Mouse (Mus musculus): Measurements from ENCODE around the gene Nckap5. TPM values are rescaled to one million over a fixed set of nuclear protein-coding genes. Genes with fewer than 3 reads are reported as not detected.

Gene Nckap5
- polyA plus RNA-seq, 1 experiment from 2014 or later: 22.1 TPM

DNA sequence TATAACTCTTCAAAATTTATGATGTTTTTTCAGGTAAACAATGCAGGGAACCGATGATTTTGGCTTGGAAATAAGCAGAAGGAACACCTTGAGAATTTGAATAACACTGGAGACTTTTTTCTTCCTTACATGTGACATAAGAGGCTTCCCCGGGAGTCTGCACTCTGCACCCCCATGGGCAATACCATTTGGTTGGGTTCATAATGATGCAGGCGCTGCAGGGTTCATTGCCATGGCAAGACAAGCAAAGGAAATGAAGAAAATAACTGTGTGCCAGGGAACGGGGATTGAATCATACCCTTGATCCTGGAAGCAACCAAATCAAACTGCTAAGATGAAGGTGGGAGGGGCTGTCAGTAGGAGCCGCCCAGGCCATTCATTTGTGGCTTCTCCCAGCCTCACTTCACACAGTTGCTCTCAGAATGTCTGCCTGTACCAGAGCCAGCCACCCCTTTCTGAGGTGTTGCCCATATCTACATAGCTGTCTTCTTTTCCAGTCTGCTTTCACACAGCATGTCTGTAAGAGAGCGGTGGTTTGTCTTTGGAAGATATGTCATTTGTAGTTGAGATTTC, 392.5 kb downstream of the Nckap5 start:
- peak; percentile 70 for ATAC-seq

DNA sequence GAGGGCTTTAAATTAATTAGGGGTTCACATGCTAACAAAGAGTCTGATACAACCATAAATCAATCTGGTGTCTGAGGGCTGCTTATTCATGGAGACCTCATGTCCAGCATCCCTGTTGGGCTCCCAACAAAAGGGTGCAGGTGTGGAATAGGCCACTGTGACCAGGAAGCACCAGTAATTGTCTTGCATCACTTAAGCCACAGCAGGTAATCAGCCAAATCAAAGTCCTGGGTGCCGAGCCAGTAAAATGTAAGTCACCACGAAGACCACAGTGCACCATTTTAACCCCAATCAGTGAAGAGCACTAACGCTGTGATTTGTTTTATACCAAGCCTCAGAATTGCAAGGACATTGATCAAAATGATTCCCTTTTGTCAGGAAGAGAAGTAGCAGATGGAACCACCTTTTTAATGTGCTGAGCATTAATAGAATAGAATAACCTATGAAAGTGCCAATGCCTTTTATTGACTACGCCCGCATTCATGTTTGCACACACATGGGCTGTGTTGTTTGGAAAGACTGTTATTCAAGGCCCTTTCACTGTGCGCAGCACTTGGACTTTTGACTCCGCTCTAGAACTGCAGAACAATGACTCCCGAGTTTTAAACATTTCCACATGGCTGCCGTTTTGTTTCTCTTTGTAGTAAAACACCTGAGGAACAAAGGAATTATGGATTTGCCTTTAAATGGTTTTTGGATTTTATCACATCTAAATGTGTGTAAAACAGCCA, 393.5 kb downstream of the Nckap5 start:
- H3K27ac ChIP-seq: 0 out of 2 replicates have a peak overlapping the region, but pooled peaks have one; percentile 3
- no peak overlapping the region for H3K4me2 ChIP-seq
- peaks cover 5% of the 10 kb centered on the region for H3K4me1 ChIP-seq
- peak; percentile 28; the same call in 1 of the 2 replicates for ATAC-seq
- no peaks in the 10 kb centered on the region for H3K36me3 ChIP-seq (ENCODE audit: poor library complexity, severe bottlenecking)
- H3K9ac ChIP-seq: no peak overlapping the region
- H3K27me3 ChIP-seq: no peaks in the 10 kb centered on the region
- H3K4me3 ChIP-seq: no peak overlapping the region
- no peaks in the 10 kb centered on the region for H3K9me3 ChIP-seq (replicated peaks)
- 33% methylated on average over 9 of the region's 9 CpGs for WGBS

More for the DNA sequence above, 392.5 kb downstream of the Nckap5 start:
- H3K27ac ChIP-seq: peak overlapping the region; percentile 32; the same call in 1 of the 2 replicates
- no peak overlapping the region for H3K4me3 ChIP-seq
- no peaks in the 10 kb centered on the region for H3K9me3 ChIP-seq (replicated peaks)
- 68% methylated on average over 6 of the region's 6 CpGs for WGBS
- H3K27me3 ChIP-seq: no peaks in the 10 kb centered on the region
- no peaks in the 10 kb centered on the region for H3K36me3 ChIP-seq (ENCODE audit: poor library complexity, severe bottlenecking)
- peaks cover 5% of the 10 kb centered on the region for H3K4me1 ChIP-seq
- H3K4me2 ChIP-seq: no peak overlapping the region
- H3K9ac ChIP-seq: no peak overlapping the region

DNA sequence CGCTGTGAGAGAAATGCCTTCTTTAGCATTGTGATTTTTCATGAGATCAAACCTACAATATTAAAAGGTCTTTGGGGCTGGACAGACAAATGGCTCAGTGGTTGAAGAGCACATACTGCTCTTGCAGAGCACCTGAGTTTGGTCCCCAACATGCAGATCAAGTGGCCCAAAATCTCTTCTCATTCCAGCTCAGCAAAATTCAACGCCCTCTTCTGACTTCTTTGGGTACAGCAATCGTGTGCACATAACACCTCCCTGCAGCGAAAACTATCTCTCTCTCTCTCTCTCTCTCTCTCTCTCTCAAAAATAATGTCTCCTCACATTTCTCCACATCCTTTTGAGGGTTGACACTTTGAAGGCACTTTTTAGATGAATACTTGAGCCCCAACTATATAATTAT, 398.3 kb downstream of the Nckap5 start:
- WGBS: 76% methylated on average over 4 of the region's 4 CpGs
- no peak for ATAC-seq

DNA sequence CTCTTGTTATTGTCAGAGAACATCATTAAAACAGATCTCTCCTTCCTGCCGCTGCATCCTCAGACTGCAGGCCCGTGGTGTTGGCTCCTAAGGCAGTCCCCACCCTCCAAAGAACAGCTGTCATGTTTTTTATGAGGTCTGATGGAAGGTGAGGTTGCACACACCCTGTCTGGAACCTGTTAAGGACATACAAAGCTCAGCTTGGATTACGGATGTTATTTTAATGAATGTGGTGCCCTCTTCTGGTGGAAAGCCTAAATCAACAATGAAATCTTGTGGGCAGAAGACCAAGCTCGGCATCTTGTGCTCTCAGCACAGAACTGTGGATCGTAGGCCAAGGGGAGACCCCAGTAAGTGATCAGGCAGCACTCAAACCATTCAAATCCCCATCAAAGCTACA, 399.0 kb downstream of the Nckap5 start:
- no peak overlapping the region for H3K4me2 ChIP-seq
- WGBS: 24% methylated on average over 5 of the region's 5 CpGs
- no peak overlapping the region for H3K9ac ChIP-seq
- H3K27ac ChIP-seq: peak overlapping the region; percentile 45
- H3K4me3 ChIP-seq: no peak overlapping the region
- peak; percentile 89 for ATAC-seq
- no peaks in the 10 kb centered on the region for H3K4me1 ChIP-seq
- H3K36me3 ChIP-seq (ENCODE audit: poor library complexity, severe bottlenecking): no peaks in the 10 kb centered on the region
- no peaks in the 10 kb centered on the region for H3K27me3 ChIP-seq
- H3K9me3 ChIP-seq (replicated peaks): no peaks in the 10 kb centered on the region

More for the DNA sequence above, 398.3 kb downstream of the Nckap5 start:
- no peaks in the 10 kb centered on the region for H3K9me3 ChIP-seq (replicated peaks)
- H3K36me3 ChIP-seq (ENCODE audit: poor library complexity, severe bottlenecking): no peaks in the 10 kb centered on the region
- H3K4me2 ChIP-seq: no peak overlapping the region
- no peak overlapping the region for H3K27ac ChIP-seq
- H3K9ac ChIP-seq: no peak overlapping the region
- H3K4me1 ChIP-seq: no peaks in the 10 kb centered on the region
- H3K27me3 ChIP-seq: no peaks in the 10 kb centered on the region
- no peak overlapping the region for H3K4me3 ChIP-seq

- H3K4me2 ChIP-seq: no peak overlapping the region
- no peak for ATAC-seq
- no peaks in the 10 kb centered on the region for H3K36me3 ChIP-seq (ENCODE audit: poor library complexity, severe bottlenecking)
- no peaks in the 10 kb centered on the region for H3K9me3 ChIP-seq (replicated peaks)
- no peak overlapping the region for H3K4me3 ChIP-seq
- 0 out of 2 replicates have a peak, but pooled peaks cover 3% of the 10 kb centered on the region for H3K4me1 ChIP-seq
- no peaks in the 10 kb centered on the region for H3K27me3 ChIP-seq
- H3K27ac ChIP-seq: no peak overlapping the region
- 91% methylated on average over 5 of the region's 5 CpGs for WGBS
- H3K9ac ChIP-seq: no peak overlapping the region
Measured at GRCm38 (mm10) chr1:126411426-126411825, 419.2 kb downstream of the Nckap5 start.

GRCm38 (mm10) chr1:126407886-126408285, 422.7 kb downstream of the Nckap5 start:
- no peak overlapping the region for H3K27ac ChIP-seq
- no peak overlapping the region for H3K4me2 ChIP-seq
- ATAC-seq: no peak
- 31% methylated on average over 4 of the region's 4 CpGs for WGBS
- H3K4me3 ChIP-seq: no peak overlapping the region
- H3K27me3 ChIP-seq: no peaks in the 10 kb centered on the region
- no peaks in the 10 kb centered on the region for H3K36me3 ChIP-seq (ENCODE audit: poor library complexity, severe bottlenecking)
- H3K4me1 ChIP-seq: no peaks in the 10 kb centered on the region
- H3K9me3 ChIP-seq (replicated peaks): no peaks in the 10 kb centered on the region
- H3K9ac ChIP-seq: no peak overlapping the region

DNA sequence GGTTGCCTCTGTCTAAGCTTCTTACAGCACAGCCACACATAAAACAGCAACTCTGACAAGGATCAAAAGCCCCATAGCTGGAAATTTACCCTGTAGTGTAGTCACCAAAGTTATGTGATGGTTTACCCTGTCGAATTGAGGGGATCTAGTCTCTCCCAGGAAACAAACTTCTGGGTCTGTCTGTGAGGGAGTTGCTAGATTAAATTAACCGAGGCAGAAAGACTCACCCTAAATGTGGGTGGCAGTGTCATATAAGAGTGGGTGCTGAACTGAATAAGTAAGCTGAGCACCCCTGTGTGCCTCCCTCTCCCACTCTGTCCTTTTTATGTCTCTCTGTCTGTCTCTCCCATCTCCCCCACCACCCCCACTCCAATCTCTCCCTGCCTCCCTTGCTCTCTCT, 425.1 kb downstream of the Nckap5 start:
- Histone ChIP-seq H3K4me2 (no peak overlapping the region), H3K9ac (no peak overlapping the region), H3K9me3 (replicated peaks) (no peaks in the 10 kb centered on the region), H3K4me1 (no peaks in the 10 kb centered on the region), H3K4me3 (no peak overlapping the region), H3K36me3 (ENCODE audit: poor library complexity, severe bottlenecking) (no peaks in the 10 kb centered on the region), H3K27me3 (no peaks in the 10 kb centered on the region), H3K27ac (no peak overlapping the region)
- 84% methylated on average over 2 of the region's 2 CpGs for WGBS
- ATAC-seq: no peak

DNA sequence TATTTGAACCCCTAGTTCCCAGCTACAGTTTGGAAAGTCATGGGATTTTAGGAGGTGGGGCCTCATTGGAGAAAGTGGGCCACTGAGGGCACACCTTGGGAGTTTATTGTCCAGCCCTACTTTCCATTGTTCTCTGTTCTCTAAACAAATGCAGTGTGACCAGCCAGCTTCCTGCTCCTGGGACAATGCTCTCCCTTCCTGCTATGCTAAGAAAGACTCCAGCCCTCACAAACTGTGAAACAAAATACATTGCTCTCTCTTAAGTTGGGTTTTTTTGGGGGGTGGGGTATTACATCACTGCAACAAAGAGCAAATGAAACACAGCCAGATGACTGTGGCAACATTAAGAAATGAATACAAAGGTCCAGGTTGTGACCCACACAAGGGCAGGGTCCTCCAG, 426.6 kb downstream of the Nckap5 start:
- Histone ChIP-seq H3K27me3 (no peaks in the 10 kb centered on the region), H3K4me2 (no peak overlapping the region)
- ATAC-seq: no peak

GRCm38 (mm10) chr1:126391204-126391603, 439.4 kb downstream of the Nckap5 start:
- Histone ChIP-seq H3K9me3 (replicated peaks) (no peaks in the 10 kb centered on the region), H3K4me1 (peaks cover 29% of the 10 kb centered on the region), H3K27ac (peak overlapping the region; percentile 21; the same call in 1 of the 2 replicates), H3K4me2 (no peak overlapping the region), H3K9ac (no peak overlapping the region), H3K4me3 (no peak overlapping the region), H3K27me3 (no peaks in the 10 kb centered on the region), H3K36me3 (ENCODE audit: poor library complexity, severe bottlenecking) (no peaks in the 10 kb centered on the region)
- WGBS: 47% methylated on average over 4 of the region's 4 CpGs
- peak; percentile 88 for ATAC-seq

More for the DNA sequence above, 426.6 kb downstream of the Nckap5 start:
- Histone ChIP-seq H3K27ac (no peak overlapping the region), H3K4me3 (no peak overlapping the region), H3K36me3 (ENCODE audit: poor library complexity, severe bottlenecking) (no peaks in the 10 kb centered on the region), H3K4me1 (no peaks in the 10 kb centered on the region), H3K9me3 (replicated peaks) (no peaks in the 10 kb centered on the region), H3K9ac (no peak overlapping the region)

- no peak overlapping the region for H3K4me3 ChIP-seq
- no peak overlapping the region for H3K27ac ChIP-seq
- H3K9ac ChIP-seq: no peak overlapping the region
- H3K4me2 ChIP-seq: no peak overlapping the region
- H3K27me3 ChIP-seq: no peaks in the 10 kb centered on the region
- H3K9me3 ChIP-seq (replicated peaks): no peaks in the 10 kb centered on the region
- ATAC-seq: peak; percentile 50; the same call in 1 of the 2 replicates
- 72% methylated on average over 9 of the region's 9 CpGs for WGBS
- H3K36me3 ChIP-seq (ENCODE audit: poor library complexity, severe bottlenecking): no peaks in the 10 kb centered on the region
- 0 out of 2 replicates have a peak, but pooled peaks cover 4% of the 10 kb centered on the region for H3K4me1 ChIP-seq
Measured at GRCm38 (mm10) chr1:126377339-126377980, 453.1 kb downstream of the Nckap5 start.

DNA sequence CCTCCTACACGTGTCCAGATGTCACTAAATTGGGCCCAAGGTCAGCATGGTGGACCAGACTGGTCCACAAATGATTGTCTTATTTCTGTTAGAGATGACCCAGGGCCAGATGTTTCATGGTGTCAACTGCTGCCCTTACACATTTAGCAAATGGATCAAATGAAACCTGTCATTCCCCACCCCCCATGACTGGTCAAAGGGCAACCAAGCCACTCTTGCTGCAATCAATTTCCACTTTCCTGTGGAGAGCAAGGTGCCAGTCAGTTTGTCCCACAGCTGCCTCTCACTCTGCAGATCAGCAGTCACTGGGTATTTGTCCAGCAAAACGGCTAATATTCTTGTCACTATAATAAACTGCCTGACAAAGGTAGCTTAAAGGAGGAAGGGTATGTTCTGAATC, 463.9 kb downstream of the Nckap5 start:
- WGBS: 67% methylated on average over 2 of the region's 2 CpGs

DNA sequence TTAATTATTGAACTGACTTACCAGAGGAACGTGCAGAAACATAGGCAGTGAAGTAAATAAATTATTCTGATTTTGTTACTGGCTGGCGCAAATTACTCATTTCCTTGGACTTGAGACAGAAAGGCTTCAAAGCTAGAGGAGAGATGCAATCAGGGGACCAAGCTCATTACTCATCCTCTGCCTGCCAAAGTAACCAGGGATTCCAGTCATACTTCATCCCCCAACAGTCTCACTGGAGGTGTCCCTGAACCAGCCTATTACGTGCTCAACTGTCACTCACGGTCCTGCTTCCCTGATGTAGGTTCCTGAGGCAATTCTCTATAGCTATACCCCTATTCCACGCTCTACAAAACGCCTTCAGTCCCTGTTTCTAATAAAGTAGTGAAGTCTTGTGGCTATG, 466.0 kb downstream of the Nckap5 start:
- no peak for ATAC-seq
- no peak overlapping the region for H3K9ac ChIP-seq
- WGBS: 84% methylated on average over 6 of the region's 6 CpGs

More for the DNA sequence above, 463.9 kb downstream of the Nckap5 start:
- no peak overlapping the region for H3K4me2 ChIP-seq
- H3K9ac ChIP-seq: no peak overlapping the region
- no peak for ATAC-seq
- H3K36me3 ChIP-seq (ENCODE audit: poor library complexity, severe bottlenecking): no peaks in the 10 kb centered on the region
- no peaks in the 10 kb centered on the region for H3K9me3 ChIP-seq (replicated peaks)
- H3K4me1 ChIP-seq: no peaks in the 10 kb centered on the region
- H3K27ac ChIP-seq: no peak overlapping the region
- H3K27me3 ChIP-seq: no peaks in the 10 kb centered on the region
- no peak overlapping the region for H3K4me3 ChIP-seq

More for the DNA sequence above, 466.0 kb downstream of the Nckap5 start:
- Histone ChIP-seq H3K27me3 (no peaks in the 10 kb centered on the region), H3K4me2 (no peak overlapping the region), H3K27ac (no peak overlapping the region), H3K4me1 (no peaks in the 10 kb centered on the region), H3K36me3 (ENCODE audit: poor library complexity, severe bottlenecking) (no peaks in the 10 kb centered on the region), H3K9me3 (replicated peaks) (no peaks in the 10 kb centered on the region), H3K4me3 (no peak overlapping the region)

All from forebrain, embryonic 13.5 days (tissue).